Mouse (Mus musculus): ENCODE results near the gene Manbal.
A peak's percentile ranks its signal among the peaks of the same experiment; 100 is the strongest.

Manbal gene

DNA sequence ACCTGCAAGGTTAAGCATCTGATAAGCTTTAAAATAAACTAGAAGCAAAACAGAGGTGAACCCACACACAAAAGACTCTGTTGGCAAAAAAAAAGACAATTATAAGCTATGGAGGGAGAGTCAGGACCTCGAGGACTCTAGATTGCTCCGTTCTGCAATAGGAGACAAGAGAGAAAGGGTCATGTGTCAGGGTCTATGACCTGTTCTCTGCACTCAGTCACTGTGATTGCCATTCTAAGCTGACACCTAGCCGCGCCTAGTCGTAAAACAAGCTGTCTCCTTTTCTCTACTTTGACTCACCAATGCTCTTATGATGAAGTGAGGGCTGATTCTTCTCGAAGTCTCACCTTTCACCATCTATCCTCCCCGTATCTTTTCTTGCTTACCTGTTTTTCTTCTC, 45.1 kb downstream of the Manbal start:
- no peak for DNase-seq (ENCODE audit: low read depth, low spot score)
- H3K36me3 ChIP-seq (ENCODE audit: control insufficient read depth, insufficient read depth, low read length, poor library complexity, severe bottlenecking), result no peaks in the 10 kb centered on the region
- no peaks in the 10 kb centered on the region for H3K27me3 ChIP-seq (ENCODE audit: control insufficient read depth, insufficient read depth, low read length, poor library complexity, severe bottlenecking)

DNA sequence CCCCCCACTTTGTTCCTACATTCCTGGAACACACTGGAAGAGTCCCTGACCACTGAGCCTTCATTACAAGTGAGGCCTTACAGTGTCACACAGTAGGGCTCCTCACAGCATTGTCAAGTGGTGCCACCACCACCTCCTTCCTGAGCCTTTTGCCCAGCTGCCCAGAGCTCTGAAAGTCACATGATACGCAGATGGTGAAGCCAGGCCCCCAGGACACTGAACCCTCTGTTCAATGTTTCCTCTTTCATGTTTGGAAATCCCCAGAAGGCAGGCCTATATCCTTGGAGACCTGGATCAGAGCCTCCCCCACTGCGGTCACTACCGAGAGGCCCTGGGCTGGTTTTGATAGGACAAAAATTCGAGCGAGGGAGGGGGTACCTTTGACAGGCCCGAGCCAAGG, 49.8 kb downstream of the Manbal start:
- DNase-seq (ENCODE audit: low read depth, low spot score), result no peak
- no peaks in the 10 kb centered on the region for H3K27me3 ChIP-seq (ENCODE audit: control insufficient read depth, insufficient read depth, low read length, poor library complexity, severe bottlenecking)
- H3K36me3 ChIP-seq (ENCODE audit: control insufficient read depth, insufficient read depth, low read length, poor library complexity, severe bottlenecking), result no peaks in the 10 kb centered on the region

DNA sequence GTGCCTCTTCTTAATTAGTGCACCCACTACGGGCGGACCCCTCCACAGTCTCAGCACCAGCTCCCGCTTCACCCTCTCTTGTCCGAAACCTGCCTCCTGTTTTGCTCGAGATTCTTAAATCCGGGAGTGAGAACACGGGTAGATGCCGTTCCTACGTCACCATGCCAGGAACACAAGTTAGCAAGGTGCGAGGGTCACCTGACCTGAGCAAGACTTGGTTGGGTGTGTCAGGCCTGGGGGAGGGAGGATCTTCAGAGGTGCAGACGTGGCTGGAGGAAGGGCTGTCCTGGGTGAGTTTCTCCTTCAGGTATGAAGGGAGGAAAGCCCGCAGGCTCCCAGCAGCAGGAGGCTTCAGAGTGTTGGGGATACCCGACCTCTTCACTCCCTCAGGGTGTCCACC, 50.8 kb downstream of the Manbal start, which contains the start of gene Src:
Gene Src, plus strand, starts transcription at position 239 of the 400 bp plus-strand sequence.
- no peaks in the 10 kb centered on the region for H3K36me3 ChIP-seq (ENCODE audit: control insufficient read depth, insufficient read depth, low read length, poor library complexity, severe bottlenecking)
- no peaks in the 10 kb centered on the region for H3K27me3 ChIP-seq (ENCODE audit: control insufficient read depth, insufficient read depth, low read length, poor library complexity, severe bottlenecking)
- no peak for DNase-seq (ENCODE audit: low read depth, low spot score)

DNA sequence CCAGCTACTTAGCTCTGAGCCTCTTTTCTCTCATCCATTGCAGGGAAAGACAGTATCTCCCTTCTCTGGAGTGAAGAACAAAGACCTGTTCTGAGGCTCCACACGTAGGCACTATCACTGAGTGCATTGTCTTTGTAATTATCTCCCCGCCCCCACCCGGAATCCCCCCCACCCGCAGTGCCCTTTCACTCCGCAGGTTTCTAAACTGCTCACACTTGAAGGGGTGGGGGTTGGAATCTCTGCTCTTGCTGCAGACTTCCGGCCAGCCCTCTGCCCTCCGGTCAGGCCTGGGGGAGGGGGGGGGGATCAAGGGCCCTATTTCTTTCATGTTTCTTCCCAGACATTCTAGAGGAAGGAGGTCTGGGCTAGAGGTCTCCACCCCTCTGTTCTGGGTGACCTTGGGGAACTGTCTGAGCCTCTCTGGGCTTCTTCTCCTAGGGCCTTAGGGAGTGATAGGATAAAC, 51.2 kb downstream of the Manbal start:
- no peaks in the 10 kb centered on the region for H3K27me3 ChIP-seq (ENCODE audit: control insufficient read depth, insufficient read depth, low read length, poor library complexity, severe bottlenecking)
- H3K36me3 ChIP-seq (ENCODE audit: control insufficient read depth, insufficient read depth, low read length, poor library complexity, severe bottlenecking), result no peaks in the 10 kb centered on the region
- no peak for DNase-seq (ENCODE audit: low read depth, low spot score)

DNA sequence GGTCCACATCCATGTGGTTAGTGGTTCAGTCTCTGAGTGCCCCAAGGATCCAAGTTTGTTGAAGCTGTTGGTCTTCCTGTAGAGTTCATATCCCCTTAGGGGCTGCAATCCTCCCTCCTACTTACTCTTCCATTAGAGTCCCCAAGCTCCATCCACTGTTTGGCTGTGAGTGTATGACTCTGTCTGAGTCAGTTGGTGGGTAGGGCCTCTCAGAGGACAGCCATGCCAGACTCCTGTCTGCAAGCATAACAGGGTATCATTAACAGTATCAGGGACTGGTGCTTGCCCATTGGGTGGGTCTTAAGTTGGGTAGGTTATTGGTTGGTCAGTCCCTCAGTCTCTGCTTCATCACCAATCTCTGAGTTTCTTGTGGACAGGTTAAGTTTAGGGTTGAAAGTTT, 52.1 kb downstream of the Manbal start:
- no peak for DNase-seq (ENCODE audit: low read depth, low spot score)
- Histone ChIP-seq H3K36me3 (ENCODE audit: control insufficient read depth, insufficient read depth, low read length, poor library complexity, severe bottlenecking) (no peaks in the 10 kb centered on the region), H3K27me3 (ENCODE audit: control insufficient read depth, insufficient read depth, low read length, poor library complexity, severe bottlenecking) (no peaks in the 10 kb centered on the region)

DNA sequence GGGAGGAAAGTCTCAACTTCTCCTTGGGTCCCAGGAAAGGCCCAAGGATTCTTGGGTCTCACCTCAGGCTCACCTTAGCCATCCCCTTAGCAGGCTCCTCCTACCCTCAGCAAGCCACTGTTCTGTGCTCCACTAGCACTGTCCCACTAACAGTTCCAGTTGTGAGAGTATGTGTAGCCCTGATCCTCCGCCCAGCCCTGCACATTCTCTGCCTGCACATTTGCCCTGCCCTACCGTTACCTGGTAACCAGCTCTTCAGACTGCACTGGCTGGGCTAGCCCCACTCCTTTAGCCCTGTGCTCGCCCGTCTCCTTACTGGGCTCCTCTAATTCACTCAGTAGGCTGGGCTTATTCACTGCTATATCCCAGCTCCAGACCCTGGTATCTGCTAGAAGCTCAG, 53.0 kb downstream of the Manbal start:
- no peak for DNase-seq (ENCODE audit: low read depth, low spot score)
- no peaks in the 10 kb centered on the region for H3K36me3 ChIP-seq (ENCODE audit: control insufficient read depth, insufficient read depth, low read length, poor library complexity, severe bottlenecking)

DNA sequence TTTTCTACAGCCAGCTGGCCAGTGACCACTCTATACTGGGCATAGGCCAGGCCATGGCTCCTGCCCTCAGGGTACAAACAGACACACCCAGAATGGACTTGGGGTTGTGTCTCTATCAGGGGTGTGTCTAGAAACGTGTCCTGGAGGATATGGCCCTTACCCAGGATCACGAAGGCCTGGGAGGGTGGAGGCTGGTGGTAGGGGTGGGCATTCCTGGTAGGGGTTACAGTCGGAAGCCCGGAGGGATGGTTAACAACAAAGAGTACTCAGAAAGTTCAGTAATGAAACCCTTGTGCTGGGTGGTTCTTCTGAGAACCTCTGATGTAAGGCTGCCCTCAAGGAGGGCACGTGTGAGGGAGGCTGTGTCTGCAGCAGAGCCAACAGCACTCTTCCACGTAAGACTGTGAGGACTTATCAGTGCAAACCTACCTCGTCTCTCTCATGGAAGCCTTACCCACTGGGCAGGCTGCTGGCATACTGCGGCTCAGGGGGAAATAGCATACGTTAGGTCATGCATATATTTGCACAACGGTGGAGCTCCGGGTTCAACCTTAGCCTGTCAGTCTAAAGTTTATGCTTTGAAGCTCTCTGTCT, 54.8 kb downstream of the Manbal start:
- Histone ChIP-seq H3K36me3 (ENCODE audit: control insufficient read depth, insufficient read depth, low read length, poor library complexity, severe bottlenecking) (no peaks in the 10 kb centered on the region), H3K27me3 (ENCODE audit: control insufficient read depth, insufficient read depth, low read length, poor library complexity, severe bottlenecking) (no peaks in the 10 kb centered on the region)
- no peak for DNase-seq (ENCODE audit: low read depth, low spot score)

More for the DNA sequence above, 53.0 kb downstream of the Manbal start:
- H3K27me3 ChIP-seq (ENCODE audit: control insufficient read depth, insufficient read depth, low read length, poor library complexity, severe bottlenecking), result no peaks in the 10 kb centered on the region

DNA sequence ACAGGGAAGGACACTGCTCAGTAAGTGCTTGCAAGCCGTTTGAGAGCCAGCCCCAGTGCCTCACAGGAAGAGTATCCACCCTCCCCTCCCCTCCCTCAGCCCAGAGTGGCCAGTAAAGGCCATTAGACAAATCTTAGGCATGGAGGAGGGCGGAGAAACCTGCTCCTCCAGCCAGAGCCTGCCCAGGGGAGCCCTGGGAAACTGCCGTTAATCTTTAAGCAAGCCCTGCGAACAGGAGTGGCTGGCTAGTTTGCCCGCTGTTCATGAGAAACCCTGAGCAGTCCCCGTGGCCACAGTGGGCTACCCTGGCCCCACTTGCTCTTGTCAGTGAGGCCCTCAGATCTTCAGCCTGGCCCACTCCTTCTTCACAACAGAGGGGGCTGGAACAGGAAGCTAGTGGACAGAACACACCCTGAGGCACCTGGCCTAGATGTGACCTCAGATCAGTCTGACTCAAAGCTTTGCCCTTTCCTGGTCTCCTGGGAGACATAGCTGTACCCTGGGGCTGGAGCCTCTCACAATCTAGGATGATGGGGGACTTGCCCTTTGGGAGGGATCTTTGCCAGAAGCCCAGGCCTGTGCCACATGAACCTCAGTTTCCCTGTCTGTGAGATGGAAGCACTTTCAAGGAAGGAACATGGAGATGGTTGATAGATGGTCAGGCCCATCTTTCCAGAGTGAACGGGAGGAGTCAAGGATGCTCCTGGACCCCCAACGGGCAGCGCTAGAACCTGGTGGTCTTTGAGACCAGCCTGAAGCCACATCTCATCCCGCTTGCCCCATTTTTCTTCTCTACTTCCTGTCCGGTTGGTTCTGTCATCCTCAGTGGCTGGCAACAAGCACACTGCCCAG, 55.7 kb downstream of the Manbal start:
- no peaks in the 10 kb centered on the region for H3K27me3 ChIP-seq (ENCODE audit: control insufficient read depth, insufficient read depth, low read length, poor library complexity, severe bottlenecking)
- DNase-seq (ENCODE audit: low read depth, low spot score), result no peak
- H3K36me3 ChIP-seq (ENCODE audit: control insufficient read depth, insufficient read depth, low read length, poor library complexity, severe bottlenecking), result no peaks in the 10 kb centered on the region

DNA sequence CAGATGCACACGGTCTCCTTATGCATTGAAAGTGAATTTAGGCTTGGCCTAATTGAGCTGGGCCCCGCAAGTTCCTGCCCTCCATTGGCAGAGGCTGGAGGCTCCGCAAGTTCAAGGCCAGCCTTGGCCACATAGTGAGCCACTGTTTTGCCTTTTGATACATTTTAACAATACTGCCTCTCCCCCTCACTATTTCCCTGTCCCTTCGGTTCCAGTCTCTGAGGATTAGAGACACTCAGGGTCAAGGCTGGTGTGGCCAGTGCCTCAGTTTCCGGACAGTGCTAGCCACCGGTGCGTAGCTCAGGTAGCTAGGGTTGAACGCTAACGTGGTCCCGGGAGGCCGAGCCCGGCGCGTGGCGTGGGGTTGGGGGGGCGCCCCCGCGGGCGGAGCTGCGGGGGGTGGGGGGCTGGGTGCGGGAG, 56.3 kb downstream of the Manbal start:
- Histone ChIP-seq H3K27me3 (ENCODE audit: control insufficient read depth, insufficient read depth, low read length, poor library complexity, severe bottlenecking) (no peaks in the 10 kb centered on the region), H3K36me3 (ENCODE audit: control insufficient read depth, insufficient read depth, low read length, poor library complexity, severe bottlenecking) (no peaks in the 10 kb centered on the region)
- DNase-seq (ENCODE audit: low read depth, low spot score), result no peak

DNA sequence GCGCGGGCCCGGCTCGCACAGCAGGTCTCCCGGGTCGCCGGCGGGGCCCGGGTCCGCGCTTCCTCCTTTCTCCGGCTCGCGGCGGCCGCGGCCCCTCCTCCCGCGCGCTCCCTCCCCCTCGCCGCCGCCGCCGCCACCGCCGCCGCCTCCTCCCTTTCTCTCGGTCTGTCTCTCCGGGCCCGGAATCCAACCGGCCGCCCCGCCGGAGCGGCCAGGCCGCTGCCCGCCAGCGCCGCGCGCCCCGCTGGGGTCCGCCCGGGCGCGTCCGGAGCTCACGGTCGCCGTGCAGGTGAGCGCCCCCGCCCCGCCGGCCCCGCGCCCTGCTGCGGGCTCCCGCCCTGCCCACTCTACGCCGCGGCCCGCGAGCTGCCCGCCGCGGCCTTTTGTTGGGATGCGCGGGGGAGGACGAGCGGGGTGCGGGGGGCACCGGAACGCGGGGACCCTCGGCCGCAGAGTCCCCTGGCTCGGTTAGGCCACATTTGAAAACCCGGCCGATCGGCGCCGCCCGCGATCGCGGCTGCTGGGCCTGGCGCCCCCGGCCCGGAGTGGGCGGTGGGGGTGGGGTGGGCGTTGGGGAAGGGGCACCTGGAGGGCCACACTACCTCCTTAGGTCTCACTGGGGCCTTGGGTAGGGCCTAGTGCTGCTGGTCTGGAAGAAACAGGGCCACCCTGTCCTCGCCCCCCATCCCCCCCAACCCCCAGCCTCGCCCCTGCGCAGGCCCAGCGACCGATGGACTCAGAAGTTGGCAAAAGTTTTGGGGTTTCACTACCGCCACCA, 56.9 kb downstream of the Manbal start:
- peak; percentile 13 for DNase-seq (ENCODE audit: low read depth, low spot score)
- Histone ChIP-seq H3K36me3 (ENCODE audit: control insufficient read depth, insufficient read depth, low read length, poor library complexity, severe bottlenecking) (no peaks in the 10 kb centered on the region), H3K27me3 (ENCODE audit: control insufficient read depth, insufficient read depth, low read length, poor library complexity, severe bottlenecking) (no peaks in the 10 kb centered on the region)

DNA sequence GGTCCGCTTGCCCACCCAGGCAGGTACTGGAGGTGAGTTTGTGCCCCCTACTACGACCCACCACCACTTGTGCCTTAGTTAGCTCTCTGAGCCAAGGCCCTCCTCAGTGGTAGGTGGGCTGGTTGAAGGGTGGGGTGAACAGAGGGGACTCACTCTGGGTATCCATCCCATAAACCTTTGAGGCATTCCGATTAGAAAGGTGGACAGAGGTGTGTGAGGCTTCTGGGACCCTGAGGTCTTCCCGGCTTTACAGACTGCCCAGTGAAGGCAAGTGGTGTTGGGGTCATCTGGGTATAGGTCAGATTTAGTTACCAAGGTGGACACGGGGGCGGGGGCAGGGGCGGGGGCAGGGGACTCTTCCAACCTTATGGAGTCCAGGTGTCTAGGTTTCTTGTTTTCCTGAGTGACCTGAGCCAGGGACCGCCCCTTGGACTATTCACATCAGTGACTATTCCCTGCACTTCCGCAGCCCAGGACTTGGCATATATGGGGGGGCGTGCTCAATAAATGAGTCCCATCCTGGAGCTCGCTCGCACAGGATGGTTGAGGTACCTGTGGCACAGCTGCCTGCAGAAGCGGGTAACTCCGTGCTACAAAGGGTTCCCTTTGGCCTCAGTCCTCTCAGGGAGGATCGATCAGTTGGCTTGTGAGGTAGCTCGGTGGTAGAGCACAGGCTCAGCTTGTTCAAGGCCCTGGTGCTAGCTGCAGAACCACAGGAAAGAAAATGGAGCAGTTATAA, 57.7 kb downstream of the Manbal start:
- DNase-seq (ENCODE audit: low read depth, low spot score), result no peak
- H3K36me3 ChIP-seq (ENCODE audit: control insufficient read depth, insufficient read depth, low read length, poor library complexity, severe bottlenecking), result no peaks in the 10 kb centered on the region
- H3K27me3 ChIP-seq (ENCODE audit: control insufficient read depth, insufficient read depth, low read length, poor library complexity, severe bottlenecking), result no peaks in the 10 kb centered on the region

DNA sequence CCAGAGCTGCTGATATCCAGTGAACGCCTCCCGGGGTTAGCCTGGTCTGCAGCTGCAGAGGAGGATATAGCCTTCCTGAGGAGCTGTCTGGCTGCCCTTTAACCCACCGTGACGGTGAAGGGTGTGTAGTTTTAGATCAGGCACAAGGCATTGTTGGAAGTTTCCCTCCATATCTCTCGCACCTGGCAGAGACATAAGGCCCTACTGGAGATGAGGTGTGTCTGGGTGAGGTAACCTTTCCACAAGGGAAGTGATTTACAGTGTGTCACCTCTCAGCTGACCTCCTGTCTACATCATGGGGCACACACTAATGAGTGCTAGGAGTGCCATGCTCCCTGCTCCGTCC, 58.2 kb downstream of the Manbal start:
- Histone ChIP-seq H3K27me3 (ENCODE audit: control insufficient read depth, insufficient read depth, low read length, poor library complexity, severe bottlenecking) (no peaks in the 10 kb centered on the region), H3K36me3 (ENCODE audit: control insufficient read depth, insufficient read depth, low read length, poor library complexity, severe bottlenecking) (no peaks in the 10 kb centered on the region)
- DNase-seq (ENCODE audit: low read depth, low spot score), result no peak

DNA sequence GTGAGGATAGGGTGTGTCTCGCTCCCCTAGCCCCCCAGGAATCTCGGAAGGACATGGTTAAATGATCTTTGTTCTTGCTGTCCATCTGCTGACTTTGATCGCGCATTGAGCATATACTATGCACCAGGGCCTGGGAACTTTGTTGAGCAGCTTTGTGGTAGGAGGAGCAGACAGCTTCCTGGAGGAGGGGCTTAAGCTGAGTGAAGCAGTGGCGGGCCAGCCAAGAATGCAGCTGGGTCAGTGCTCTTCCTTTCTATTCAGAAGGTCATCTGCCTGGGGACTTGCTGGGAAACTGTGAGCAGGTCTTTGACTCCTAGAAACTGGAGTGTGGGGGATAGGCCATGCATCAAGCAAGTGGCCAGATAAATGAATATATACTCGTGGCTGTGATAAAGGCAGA, 58.8 kb downstream of the Manbal start:
- Histone ChIP-seq H3K36me3 (ENCODE audit: control insufficient read depth, insufficient read depth, low read length, poor library complexity, severe bottlenecking) (no peaks in the 10 kb centered on the region), H3K27me3 (ENCODE audit: control insufficient read depth, insufficient read depth, low read length, poor library complexity, severe bottlenecking) (no peaks in the 10 kb centered on the region)

DNA sequence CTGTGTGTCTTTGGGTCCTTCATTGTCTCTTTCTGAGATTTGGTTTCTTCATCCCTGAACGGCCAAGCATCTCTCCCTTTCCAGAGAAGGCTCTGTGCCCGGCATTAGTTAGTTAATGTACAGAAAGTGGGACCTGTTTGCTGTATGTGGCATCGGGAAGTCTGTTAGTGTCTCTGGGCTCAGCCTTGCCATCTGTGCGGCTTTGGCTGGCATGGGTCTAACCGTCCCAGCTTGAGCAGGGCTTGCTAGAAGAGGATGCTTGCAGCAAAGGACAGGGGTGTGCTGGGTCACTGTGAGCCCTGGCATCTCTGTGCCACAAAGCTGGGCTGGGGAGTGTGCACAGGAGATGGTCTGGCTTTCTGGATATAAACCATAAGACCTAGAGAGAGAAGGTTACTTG, 59.8 kb downstream of the Manbal start:
- Histone ChIP-seq H3K36me3 (ENCODE audit: control insufficient read depth, insufficient read depth, low read length, poor library complexity, severe bottlenecking) (no peaks in the 10 kb centered on the region), H3K27me3 (ENCODE audit: control insufficient read depth, insufficient read depth, low read length, poor library complexity, severe bottlenecking) (no peaks in the 10 kb centered on the region)
- no peak for DNase-seq (ENCODE audit: low read depth, low spot score)

More for the DNA sequence above, 58.8 kb downstream of the Manbal start:
- DNase-seq (ENCODE audit: low read depth, low spot score), result no peak
